Mouse (Mus musculus): Measurements from ENCODE around the gene Rbpms2. TPM values are rescaled to one million over a fixed set of nuclear protein-coding genes. Genes with fewer than 3 reads are reported as not detected.
"Not testable (repeated sequence)": the region's sequence is repeated elsewhere in the genome, so short reads cannot be mapped to it uniquely, and the experiment has no call there.

The Rbpms2 gene
- polyA plus RNA-seq, 1 experiment from 2014 or later, result 7.9 TPM

DNA sequence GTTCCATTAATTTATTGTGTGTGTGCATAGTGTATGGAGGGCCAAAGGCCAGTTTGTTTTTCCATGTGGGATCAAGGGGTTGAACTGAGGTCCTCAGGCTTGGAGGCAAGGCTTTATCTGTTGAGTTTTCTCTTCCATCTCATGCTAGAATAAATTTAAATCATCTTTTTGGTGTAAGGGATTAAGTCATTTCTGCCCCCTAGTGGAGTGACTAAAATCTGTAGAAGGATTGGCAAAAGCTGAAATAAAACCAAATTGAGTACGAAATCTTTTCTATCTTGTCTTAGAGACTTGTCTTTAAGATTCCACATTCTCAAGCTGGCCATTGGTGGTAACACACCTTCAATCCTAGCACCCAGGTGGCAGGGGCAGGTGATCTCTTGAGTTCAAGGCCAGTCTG is 53.5 kb downstream of the Rbpms2 start:
- no peaks in the 10 kb centered on the region for H3K9me3 ChIP-seq
- H3K9ac ChIP-seq, result no peak overlapping the region
- no peaks in the 10 kb centered on the region for H3K27me3 ChIP-seq
- ATAC-seq (ENCODE audit: insufficient number of reproducible peaks, low FRiP score, low TSS enrichment, low read depth), result no peak
- peaks cover 39% of the 10 kb centered on the region for H3K4me1 ChIP-seq
- no peak overlapping the region for H3K4me3 ChIP-seq
- peaks cover 21% of the 10 kb centered on the region for H3K36me3 ChIP-seq
- no peak overlapping the region for H3K4me2 ChIP-seq
- no peak overlapping the region for H3K27ac ChIP-seq
- WGBS, result 76% methylated on average over 1 of the region's 1 CpGs

DNA sequence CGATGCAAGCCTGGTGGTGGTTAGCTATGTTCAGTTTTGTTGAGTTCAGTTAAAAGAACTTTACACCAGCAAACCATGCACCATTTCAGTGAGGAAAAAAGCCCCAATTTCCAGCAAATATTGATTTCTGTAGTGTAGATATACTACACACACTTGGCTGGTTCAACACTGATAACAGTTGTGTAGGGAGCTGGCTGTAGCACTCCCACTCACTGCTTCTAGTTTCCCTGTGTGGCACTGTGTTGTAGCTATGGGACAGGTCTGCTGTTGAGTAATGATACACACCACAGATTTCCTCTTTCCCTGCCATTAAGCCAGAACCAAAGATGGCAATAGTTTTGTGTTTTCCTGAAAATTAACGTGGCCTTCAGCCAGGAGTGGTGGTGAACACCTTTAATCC is 55.3 kb downstream of the Rbpms2 start:
- ATAC-seq (ENCODE audit: insufficient number of reproducible peaks, low FRiP score, low TSS enrichment, low read depth), result no peak
- 82% methylated on average over 2 of the region's 2 CpGs for WGBS
- Histone ChIP-seq H3K27me3 (no peaks in the 10 kb centered on the region), H3K36me3 (peaks cover 30% of the 10 kb centered on the region), H3K27ac (no peak overlapping the region), H3K4me2 (no peak overlapping the region), H3K4me1 (peaks cover 22% of the 10 kb centered on the region), H3K9ac (no peak overlapping the region), H3K9me3 (no peaks in the 10 kb centered on the region), H3K4me3 (no peak overlapping the region)

DNA sequence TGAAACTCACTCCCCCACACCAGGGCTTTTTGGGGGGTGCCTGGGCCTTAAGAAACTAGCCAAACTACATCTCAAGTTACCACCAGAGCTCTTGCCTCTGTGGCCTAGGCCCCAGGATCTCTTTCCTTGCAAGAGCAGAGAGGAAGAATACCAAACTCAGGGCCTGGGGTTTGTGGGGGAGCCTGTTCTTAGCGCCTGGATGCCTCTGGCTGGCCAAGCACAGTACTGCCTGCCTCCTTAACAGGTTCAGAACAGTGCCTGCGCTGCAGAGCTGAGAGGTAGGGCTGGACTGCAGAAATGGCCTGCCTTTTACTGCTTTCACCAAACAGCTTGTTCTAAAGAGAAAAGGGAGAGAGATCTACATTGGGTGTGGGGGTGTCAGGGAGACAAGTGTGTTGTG is 60.4 kb downstream of the Rbpms2 start:
- peaks cover 56% of the 10 kb centered on the region for H3K36me3 ChIP-seq

DNA sequence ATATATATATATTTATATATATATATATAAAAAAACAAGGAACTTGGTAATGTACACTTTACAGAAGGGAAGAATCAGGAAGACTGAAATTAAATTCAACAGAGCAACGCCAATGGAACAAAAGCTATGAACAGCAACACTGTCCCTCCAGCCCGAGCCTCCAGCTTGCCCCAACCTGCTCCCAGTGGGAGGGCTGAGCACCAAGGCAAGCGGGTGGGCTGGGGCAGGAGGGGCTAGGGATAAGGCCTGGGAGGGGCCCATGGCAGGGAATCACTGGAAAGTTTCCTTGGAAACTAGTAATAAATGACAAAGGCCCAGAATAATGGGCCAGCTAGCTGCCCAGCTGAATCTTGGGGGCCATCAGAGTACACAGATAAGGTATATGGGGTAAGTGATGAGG is 63.0 kb downstream of the Rbpms2 start:
- H3K4me3 ChIP-seq, result no peak overlapping the region
- peak overlapping the region; percentile 14; the same call in 1 of the 2 replicates for H3K27ac ChIP-seq
- H3K9ac ChIP-seq, result no peak overlapping the region
- peaks cover 62% of the 10 kb centered on the region for H3K36me3 ChIP-seq
- no peak for ATAC-seq (ENCODE audit: insufficient number of reproducible peaks, low FRiP score, low TSS enrichment, low read depth)
- no peaks in the 10 kb centered on the region for H3K9me3 ChIP-seq
- H3K4me1 ChIP-seq, result peaks cover 14% of the 10 kb centered on the region
- H3K27me3 ChIP-seq, result no peaks in the 10 kb centered on the region
- 46% methylated on average over 3 of the region's 3 CpGs for WGBS
- H3K4me2 ChIP-seq, result no peak overlapping the region

More for the DNA sequence above, 60.4 kb downstream of the Rbpms2 start:
- not testable (repeated sequence) for H3K27me3 ChIP-seq; ATAC-seq (ENCODE audit: insufficient number of reproducible peaks, low FRiP score, low TSS enrichment, low read depth); H3K4me3 ChIP-seq; H3K9me3 ChIP-seq; H3K27ac ChIP-seq; H3K9ac ChIP-seq; H3K4me1 ChIP-seq; H3K4me2 ChIP-seq
- whole genome bisulfite sequencing, result 81% methylated on average over 2 of the region's 2 CpGs

DNA sequence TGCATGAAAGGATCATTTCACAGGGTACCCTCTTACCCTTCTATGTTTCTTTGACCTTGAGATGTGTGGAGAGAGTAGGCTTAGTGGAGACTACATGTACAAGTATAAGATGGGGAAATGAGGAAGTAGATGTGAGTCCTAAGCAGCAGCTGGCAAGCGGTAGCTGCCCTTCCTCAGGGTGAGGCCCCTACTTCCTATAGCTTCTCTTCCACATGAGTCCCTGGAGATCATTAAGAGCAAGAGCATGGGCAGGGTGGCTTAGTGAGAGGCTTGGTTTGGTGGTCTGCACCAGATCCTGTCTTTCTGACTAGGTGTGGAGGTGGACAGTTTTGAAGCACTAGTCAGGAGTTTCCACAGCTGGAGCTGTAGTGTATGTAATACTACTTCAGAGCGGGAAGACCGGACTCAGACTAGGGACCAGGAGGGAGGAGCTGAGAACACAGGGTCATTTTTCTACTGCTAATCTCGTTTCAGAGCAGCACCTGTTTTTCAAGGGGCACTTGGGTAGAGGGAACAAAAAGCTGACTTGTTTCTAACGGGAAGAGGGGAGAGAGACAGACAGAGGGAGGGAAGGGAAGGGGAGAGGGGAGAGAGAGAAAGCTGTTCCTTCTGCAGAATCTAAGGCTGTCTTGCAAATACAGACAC is 63.6 kb downstream of the Rbpms2 start:
- H3K9me3 ChIP-seq, result no peaks in the 10 kb centered on the region
- H3K27ac ChIP-seq, result 0 out of 2 replicates have a peak overlapping the region, but pooled peaks have one; percentile 28
- H3K27me3 ChIP-seq, result no peaks in the 10 kb centered on the region
- 28% methylated on average over 5 of the region's 5 CpGs for WGBS
- no peak overlapping the region for H3K9ac ChIP-seq
- H3K36me3 ChIP-seq, result peaks cover 61% of the 10 kb centered on the region
- peaks cover 14% of the 10 kb centered on the region for H3K4me1 ChIP-seq
- no peak; the same call in 1 of the 2 replicates for ATAC-seq (ENCODE audit: insufficient number of reproducible peaks, low FRiP score, low TSS enrichment, low read depth)
- no peak overlapping the region for H3K4me2 ChIP-seq
- no peak overlapping the region for H3K4me3 ChIP-seq

DNA sequence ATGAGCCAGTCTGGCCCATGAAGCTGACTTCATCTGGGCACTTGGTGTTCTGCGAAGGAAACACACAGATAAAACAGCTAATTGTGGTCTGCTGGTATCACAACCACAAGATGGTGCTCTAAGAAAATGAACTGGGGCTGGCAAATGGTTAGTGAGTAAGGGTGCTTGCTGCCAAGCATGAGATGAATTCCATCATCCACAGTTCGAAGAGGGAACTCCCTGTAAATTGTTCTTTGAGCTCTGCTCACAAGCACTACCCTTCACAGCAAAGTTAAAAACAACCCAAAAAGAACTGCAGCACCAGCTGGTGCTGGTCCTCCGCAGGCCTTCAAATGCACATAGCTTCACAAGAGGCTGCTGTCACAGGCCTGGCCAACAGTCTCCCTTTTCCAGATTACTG is 66.2 kb downstream of the Rbpms2 start:
- H3K27ac ChIP-seq, result peak overlapping the region; percentile 54
- peaks cover 14% of the 10 kb centered on the region for H3K4me1 ChIP-seq
- H3K4me2 ChIP-seq, result no peak overlapping the region
- ATAC-seq (ENCODE audit: insufficient number of reproducible peaks, low FRiP score, low TSS enrichment, low read depth), result no peak
- H3K27me3 ChIP-seq, result no peaks in the 10 kb centered on the region
- peaks cover 68% of the 10 kb centered on the region for H3K36me3 ChIP-seq
- 63% methylated on average over 3 of the region's 3 CpGs for WGBS
- no peaks in the 10 kb centered on the region for H3K9me3 ChIP-seq
- no peak overlapping the region for H3K9ac ChIP-seq
- no peak overlapping the region for H3K4me3 ChIP-seq

DNA sequence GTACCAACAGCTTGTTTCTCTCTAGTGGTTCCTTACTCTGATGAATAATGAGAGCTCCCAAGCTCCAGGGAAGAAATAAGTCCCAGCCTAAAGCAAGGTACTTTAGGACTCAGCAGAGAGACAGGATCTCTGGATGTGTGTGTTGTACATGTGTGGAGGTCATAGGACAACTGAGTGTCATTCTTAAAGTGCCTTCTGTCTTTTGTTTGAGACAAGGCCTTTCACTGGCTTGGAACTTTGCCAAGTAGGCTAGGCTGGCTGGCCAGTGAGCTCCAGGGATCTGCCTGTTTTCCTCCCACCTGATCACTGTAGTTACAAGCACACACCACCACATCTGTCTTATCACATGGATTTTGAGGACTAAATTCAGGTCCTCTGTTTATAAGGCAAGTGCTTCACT is 66.9 kb downstream of the Rbpms2 start:
- Histone ChIP-seq H3K4me1 (peaks cover 14% of the 10 kb centered on the region), H3K36me3 (peaks cover 72% of the 10 kb centered on the region), H3K9ac (no peak overlapping the region), H3K27ac (peak overlapping the region; percentile 54), H3K9me3 (no peaks in the 10 kb centered on the region), H3K27me3 (no peaks in the 10 kb centered on the region), H3K4me3 (no peak overlapping the region), H3K4me2 (no peak overlapping the region)
- no peak for ATAC-seq (ENCODE audit: insufficient number of reproducible peaks, low FRiP score, low TSS enrichment, low read depth)

DNA sequence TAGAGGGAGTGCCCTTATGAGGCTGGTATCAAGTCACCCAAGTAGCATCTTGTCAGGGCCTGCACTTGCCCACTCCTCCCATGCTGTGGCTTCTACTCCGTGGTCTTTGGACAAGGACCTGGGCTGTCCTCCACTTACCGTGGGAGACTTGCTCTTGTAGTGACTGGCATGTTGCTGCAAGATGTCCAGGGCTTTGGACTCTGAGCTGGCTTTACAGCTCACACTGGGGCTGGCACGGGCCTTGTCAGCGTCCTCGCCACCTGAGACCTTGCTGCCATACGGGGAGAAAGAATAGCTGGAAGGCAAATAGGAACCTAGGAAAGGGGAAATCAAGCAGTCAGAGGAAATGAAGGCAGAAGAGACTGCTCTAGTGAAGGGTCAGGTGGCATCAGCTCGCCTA is 67.9 kb downstream of the Rbpms2 start:
- no peak overlapping the region for H3K4me3 ChIP-seq
- WGBS, result 82% methylated on average over 7 of the region's 7 CpGs
- H3K4me1 ChIP-seq, result peaks cover 10% of the 10 kb centered on the region
- ATAC-seq (ENCODE audit: insufficient number of reproducible peaks, low FRiP score, low TSS enrichment, low read depth), result no peak
- H3K27ac ChIP-seq, result no peak overlapping the region
- H3K27me3 ChIP-seq, result no peaks in the 10 kb centered on the region
- H3K9me3 ChIP-seq, result no peaks in the 10 kb centered on the region
- no peak overlapping the region for H3K9ac ChIP-seq
- H3K36me3 ChIP-seq, result peaks cover 81% of the 10 kb centered on the region
- no peak overlapping the region for H3K4me2 ChIP-seq

DNA sequence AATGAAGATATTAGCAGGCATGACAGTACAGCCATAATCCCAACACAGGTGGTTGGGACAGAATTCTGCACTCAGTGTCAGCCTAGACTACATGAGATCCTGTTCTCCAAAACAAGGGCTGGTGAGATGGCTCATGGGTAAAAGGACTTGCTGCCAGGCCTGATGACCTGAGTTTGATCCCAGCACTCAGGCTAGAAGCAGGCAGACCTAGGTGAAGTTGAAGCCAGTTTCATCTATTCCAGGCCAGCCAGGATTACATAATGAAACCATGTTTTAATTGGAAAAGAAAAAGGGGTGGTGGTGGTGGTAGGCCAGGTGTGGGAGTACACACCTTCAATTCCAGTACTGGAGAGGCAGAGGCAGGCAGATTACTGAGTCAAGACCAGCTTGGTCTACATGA is 68.5 kb downstream of the Rbpms2 start:
- Histone ChIP-seq H3K4me1 (0 out of 2 replicates have a peak, but pooled peaks cover 6% of the 10 kb centered on the region), H3K9me3 (no peaks in the 10 kb centered on the region), H3K9ac (no peak overlapping the region), H3K4me2 (no peak overlapping the region), H3K27me3 (no peaks in the 10 kb centered on the region), H3K27ac (no peak overlapping the region), H3K36me3 (peaks cover 85% of the 10 kb centered on the region), H3K4me3 (no peak overlapping the region)
- ATAC-seq (ENCODE audit: insufficient number of reproducible peaks, low FRiP score, low TSS enrichment, low read depth), result no peak

DNA sequence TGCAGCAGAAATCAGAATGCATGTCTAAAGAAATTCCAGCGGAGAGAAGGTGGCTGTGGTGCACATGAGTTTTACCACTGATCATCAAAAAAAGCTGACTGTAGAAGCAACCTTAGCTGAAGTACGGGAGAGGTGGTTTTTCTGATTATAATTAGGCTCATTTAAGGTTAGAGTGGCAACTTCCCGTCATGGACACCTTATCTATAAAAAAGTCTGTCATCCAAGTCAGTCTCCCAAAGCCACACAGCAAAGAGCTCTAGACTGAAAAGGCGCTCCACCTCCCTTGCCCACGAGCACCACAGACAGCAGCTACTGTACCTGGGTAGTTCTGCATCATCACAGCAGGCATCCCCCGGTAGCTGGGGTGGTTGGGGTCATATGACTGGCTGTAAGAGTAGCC is 71.1 kb downstream of the Rbpms2 start:
- Histone ChIP-seq H3K9me3 (no peaks in the 10 kb centered on the region), H3K9ac (no peak overlapping the region), H3K4me2 (no peak overlapping the region), H3K4me1 (0 out of 2 replicates have a peak, but pooled peaks cover 6% of the 10 kb centered on the region), H3K4me3 (no peak overlapping the region), H3K27me3 (no peaks in the 10 kb centered on the region), H3K27ac (no peak overlapping the region), H3K36me3 (peaks cover 83% of the 10 kb centered on the region)
- 85% methylated on average over 6 of the region's 6 CpGs for WGBS
- no peak for ATAC-seq (ENCODE audit: insufficient number of reproducible peaks, low FRiP score, low TSS enrichment, low read depth)

DNA sequence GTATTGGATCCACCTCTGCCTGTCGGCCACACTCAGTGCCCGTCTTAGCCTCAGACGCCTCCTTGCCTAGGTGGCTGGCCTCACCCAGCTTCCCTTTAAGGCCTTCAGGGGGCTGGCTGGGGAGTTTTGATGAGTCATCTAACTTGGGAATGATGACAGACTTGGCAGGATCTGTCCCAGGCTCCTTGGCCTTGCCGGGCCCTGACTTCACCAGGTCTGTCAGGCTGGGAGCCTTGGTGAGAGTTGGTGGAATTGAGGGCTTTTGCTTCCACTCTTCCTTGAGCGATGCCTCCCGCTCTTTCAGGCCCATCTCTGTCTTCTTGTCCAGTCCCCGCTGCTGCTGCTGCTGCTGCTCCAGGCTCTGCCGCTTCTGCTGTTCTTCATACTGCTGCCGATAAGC is 72.8 kb downstream of the Rbpms2 start:
- Histone ChIP-seq H3K9ac (no peak overlapping the region), H3K27ac (no peak overlapping the region), H3K4me3 (no peak overlapping the region), H3K9me3 (no peaks in the 10 kb centered on the region), H3K27me3 (no peaks in the 10 kb centered on the region), H3K36me3 (peaks cover 70% of the 10 kb centered on the region), H3K4me2 (no peak overlapping the region), H3K4me1 (no peaks in the 10 kb centered on the region)
- no peak for ATAC-seq (ENCODE audit: insufficient number of reproducible peaks, low FRiP score, low TSS enrichment, low read depth)
- 87% methylated on average over 9 of the region's 9 CpGs for WGBS

DNA sequence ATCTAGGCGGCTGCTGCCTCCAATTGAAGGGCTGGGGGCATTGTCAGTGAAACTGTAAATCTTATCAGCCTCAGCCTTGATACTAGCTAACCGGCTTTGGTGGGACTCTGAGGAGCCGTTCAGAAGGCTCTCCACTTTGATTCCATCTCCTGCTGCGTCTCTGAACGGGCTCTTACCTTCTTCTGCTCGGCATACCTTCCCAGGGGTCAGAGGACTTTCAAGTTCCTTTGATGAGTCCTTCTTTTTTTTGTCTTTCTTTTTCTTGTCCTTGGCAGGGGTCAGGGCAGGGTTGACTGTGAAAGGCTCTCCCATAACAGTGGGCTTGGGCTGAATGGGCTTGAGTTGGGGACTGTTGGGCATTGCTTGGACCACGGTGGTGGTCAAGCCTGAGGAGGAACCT is 73.8 kb downstream of the Rbpms2 start:
- no peaks in the 10 kb centered on the region for H3K27me3 ChIP-seq
- H3K9me3 ChIP-seq, result no peaks in the 10 kb centered on the region
- H3K4me1 ChIP-seq, result no peaks in the 10 kb centered on the region
- 87% methylated on average over 7 of the region's 7 CpGs for WGBS
- H3K9ac ChIP-seq, result no peak overlapping the region
- ATAC-seq (ENCODE audit: insufficient number of reproducible peaks, low FRiP score, low TSS enrichment, low read depth), result no peak
- H3K4me2 ChIP-seq, result no peak overlapping the region
- no peak overlapping the region for H3K27ac ChIP-seq
- H3K36me3 ChIP-seq, result peaks cover 63% of the 10 kb centered on the region
- no peak overlapping the region for H3K4me3 ChIP-seq
